Mouse (Mus musculus): ENCODE results near the gene Kctd20. TPM values are rescaled to one million over a fixed set of nuclear protein-coding genes. Genes with fewer than 3 reads are reported as not detected.

Gene Kctd20
- polyA plus RNA-seq, 1 experiment from 2014 or later: 125 TPM

- 81% methylated on average over 10 of the region's 10 CpGs for WGBS
- Histone ChIP-seq H3K9me3 (peaks cover 5% of the 10 kb centered on the region; the same call in 1 of the 2 replicates), H3K4me3 (no peak overlapping the region), H3K27ac (replicated peaks) (no peak overlapping the region), H3K36me3 (replicated peaks) (no peaks in the 10 kb centered on the region), H3K4me1 (peaks cover 3% of the 10 kb centered on the region), H3K27me3 (replicated peaks; ENCODE audit: low read depth, poor library complexity, severe bottlenecking) (no peaks in the 10 kb centered on the region)
- peak; percentile 55 for DNase-seq (ENCODE audit: low spot score)
Measured at GRCm38 (mm10) chr17:28936622-28937345, 15.0 kb upstream of the Kctd20 start.

GRCm38 (mm10) chr17:28940776-28941555 lies 10.8 kb upstream of the Kctd20 start:
- WGBS: 93% methylated on average over 25 of the region's 25 CpGs
- Histone ChIP-seq H3K4me3 (no peak overlapping the region), H3K36me3 (replicated peaks) (no peaks in the 10 kb centered on the region), H3K27me3 (replicated peaks; ENCODE audit: low read depth, poor library complexity, severe bottlenecking) (no peaks in the 10 kb centered on the region), H3K9me3 (peaks cover 6% of the 10 kb centered on the region; the same call in 1 of the 2 replicates), H3K27ac (replicated peaks) (no peak overlapping the region), H3K4me1 (no peaks in the 10 kb centered on the region)
- no peak for DNase-seq (ENCODE audit: low spot score)

- no peak for DNase-seq (ENCODE audit: low spot score)
- no peak overlapping the region for H3K4me3 ChIP-seq
- no peak overlapping the region for H3K27ac ChIP-seq (replicated peaks)
- WGBS: 79% methylated on average over 10 of the region's 11 CpGs
- no peaks in the 10 kb centered on the region for H3K36me3 ChIP-seq (replicated peaks)
- peaks cover 8% of the 10 kb centered on the region; the same call in 1 of the 2 replicates for H3K9me3 ChIP-seq
- no peaks in the 10 kb centered on the region for H3K4me1 ChIP-seq
- H3K27me3 ChIP-seq (replicated peaks; ENCODE audit: low read depth, poor library complexity, severe bottlenecking): no peaks in the 10 kb centered on the region
Measured at GRCm38 (mm10) chr17:28942101-28942500, 9.6 kb upstream of the Kctd20 start.

GRCm38 (mm10) chr17:28943740-28944139 lies 8.0 kb upstream of the Kctd20 start, which contains the start of gene Pxt1:
TSS of gene Pxt1 (minus strand) at chr17:28943840.
- Histone ChIP-seq H3K9me3 (peaks cover 13% of the 10 kb centered on the region), H3K36me3 (replicated peaks) (no peaks in the 10 kb centered on the region), H3K4me1 (no peaks in the 10 kb centered on the region), H3K27me3 (replicated peaks; ENCODE audit: low read depth, poor library complexity, severe bottlenecking) (no peaks in the 10 kb centered on the region), H3K4me3 (no peak within 1 kb of the TSS), H3K27ac (replicated peaks) (no peak within 1 kb of the TSS)
- no peak for DNase-seq (ENCODE audit: low spot score)
- 92% methylated on average over 7 of the region's 7 CpGs for WGBS

- no peak for DNase-seq (ENCODE audit: low spot score)
- Histone ChIP-seq H3K27me3 (replicated peaks; ENCODE audit: low read depth, poor library complexity, severe bottlenecking) (no peaks in the 10 kb centered on the region), H3K27ac (replicated peaks) (no peak overlapping the region), H3K4me3 (no peak overlapping the region), H3K4me1 (no peaks in the 10 kb centered on the region), H3K9me3 (peaks cover 13% of the 10 kb centered on the region), H3K36me3 (replicated peaks) (no peaks in the 10 kb centered on the region)
- WGBS: 90% methylated on average over 7 of the region's 7 CpGs
Measured at GRCm38 (mm10) chr17:28944481-28944880, 7.3 kb upstream of the Kctd20 start.

GRCm38 (mm10) chr17:28947011-28947939 lies 4.5 kb upstream of the Kctd20 start:
- 92% methylated on average over 19 of the region's 19 CpGs for WGBS
- H3K4me3 ChIP-seq: no peak overlapping the region
- no peaks in the 10 kb centered on the region for H3K27me3 ChIP-seq (replicated peaks; ENCODE audit: low read depth, poor library complexity, severe bottlenecking)
- peaks cover 7% of the 10 kb centered on the region; the same call in 1 of the 2 replicates for H3K9me3 ChIP-seq
- DNase-seq (ENCODE audit: low spot score): no peak
- peaks cover 11% of the 10 kb centered on the region for H3K4me1 ChIP-seq
- H3K36me3 ChIP-seq (replicated peaks): no peaks in the 10 kb centered on the region
- no peak overlapping the region for H3K27ac ChIP-seq (replicated peaks)

- Histone ChIP-seq H3K4me1 (peaks cover 17% of the 10 kb centered on the region), H3K4me3 (no peak overlapping the region), H3K27me3 (replicated peaks; ENCODE audit: low read depth, poor library complexity, severe bottlenecking) (no peaks in the 10 kb centered on the region), H3K36me3 (replicated peaks) (no peaks in the 10 kb centered on the region), H3K9me3 (peaks cover 7% of the 10 kb centered on the region; the same call in 1 of the 2 replicates), H3K27ac (replicated peaks) (no peak overlapping the region)
- DNase-seq (ENCODE audit: low spot score): no peak
- WGBS: 77% methylated on average over 4 of the region's 4 CpGs
Measured at GRCm38 (mm10) chr17:28948661-28949060, 3.1 kb upstream of the Kctd20 start.

- peaks cover 17% of the 10 kb centered on the region for H3K36me3 ChIP-seq (replicated peaks)
- no peak overlapping the region for H3K4me3 ChIP-seq
- no peaks in the 10 kb centered on the region for H3K27me3 ChIP-seq (replicated peaks; ENCODE audit: low read depth, poor library complexity, severe bottlenecking)
- peaks cover 26% of the 10 kb centered on the region for H3K4me1 ChIP-seq
- H3K9me3 ChIP-seq: peaks cover 7% of the 10 kb centered on the region; the same call in 1 of the 2 replicates
- peak overlapping the region; percentile 99; the same call in 1 of the 2 replicates for H3K27ac ChIP-seq (replicated peaks)
- DNase-seq (ENCODE audit: low spot score): no peak
- WGBS: 75% methylated on average over 4 of the region's 4 CpGs
Measured at GRCm38 (mm10) chr17:28950751-28951150, 999 bp upstream of the Kctd20 start.

GRCm38 (mm10) chr17:28953251-28953650 lies 1.5 kb downstream of the Kctd20 start:
- Histone ChIP-seq H3K27me3 (replicated peaks; ENCODE audit: low read depth, poor library complexity, severe bottlenecking) (no peaks in the 10 kb centered on the region), H3K4me1 (peaks cover 26% of the 10 kb centered on the region), H3K36me3 (replicated peaks) (peaks cover 40% of the 10 kb centered on the region), H3K27ac (replicated peaks) (peak overlapping the region; percentile 99), H3K9me3 (peaks cover 7% of the 10 kb centered on the region; the same call in 1 of the 2 replicates), H3K4me3 (peak overlapping the region; percentile 78)
- DNase-seq (ENCODE audit: low spot score): no peak
- 32% methylated on average over 9 of the region's 9 CpGs for WGBS

- 97% methylated on average over 9 of the region's 9 CpGs for WGBS
- H3K4me3 ChIP-seq: peak overlapping the region; percentile 78
Measured at GRCm38 (mm10) chr17:28954416-28954815, 2.7 kb downstream of the Kctd20 start.

GRCm38 (mm10) chr17:28960597-28960996 lies 8.8 kb downstream of the Kctd20 start:
- no peak overlapping the region for H3K27ac ChIP-seq (replicated peaks)
- 82% methylated on average over 10 of the region's 10 CpGs for WGBS
- peaks cover 95% of the 10 kb centered on the region for H3K36me3 ChIP-seq (replicated peaks)
- no peaks in the 10 kb centered on the region for H3K27me3 ChIP-seq (replicated peaks; ENCODE audit: low read depth, poor library complexity, severe bottlenecking)
- no peaks in the 10 kb centered on the region for H3K4me1 ChIP-seq
- H3K4me3 ChIP-seq: no peak overlapping the region
- no peak for DNase-seq (ENCODE audit: low spot score)
- peaks cover 7% of the 10 kb centered on the region; the same call in 1 of the 2 replicates for H3K9me3 ChIP-seq

More at GRCm38 (mm10) chr17:28954416-28954815, 2.7 kb downstream of the Kctd20 start:
- Histone ChIP-seq H3K27me3 (replicated peaks; ENCODE audit: low read depth, poor library complexity, severe bottlenecking) (no peaks in the 10 kb centered on the region), H3K27ac (replicated peaks) (no peak overlapping the region), H3K9me3 (peaks cover 7% of the 10 kb centered on the region; the same call in 1 of the 2 replicates), H3K36me3 (replicated peaks) (peaks cover 52% of the 10 kb centered on the region), H3K4me1 (peaks cover 26% of the 10 kb centered on the region)
- no peak for DNase-seq (ENCODE audit: low spot score)

- H3K27ac ChIP-seq (replicated peaks): no peak overlapping the region
- no peak overlapping the region for H3K4me3 ChIP-seq
- DNase-seq (ENCODE audit: low spot score): no peak
- H3K9me3 ChIP-seq: peaks cover 1% of the 10 kb centered on the region; the same call in 1 of the 2 replicates
- 85% methylated on average over 10 of the region's 10 CpGs for WGBS
- no peaks in the 10 kb centered on the region for H3K27me3 ChIP-seq (replicated peaks; ENCODE audit: low read depth, poor library complexity, severe bottlenecking)
- no peaks in the 10 kb centered on the region for H3K4me1 ChIP-seq
- H3K36me3 ChIP-seq (replicated peaks): peaks cover 95% of the 10 kb centered on the region
Measured at GRCm38 (mm10) chr17:28961596-28961995, 9.8 kb downstream of the Kctd20 start.
